Mouse (Mus musculus): Measurements from ENCODE around the gene Ptpn13.

The Ptpn13 gene

GRCm38 (mm10) chr5:103518797-103519468, 93.9 kb downstream of the Ptpn13 start:
- DNase-seq (ENCODE audit: low spot score): no peak

- no peak for DNase-seq (ENCODE audit: low spot score)
Observed at GRCm38 (mm10) chr5:103522371-103522770, 97.4 kb downstream of the Ptpn13 start.

GRCm38 (mm10) chr5:103526668-103527436, 101.9 kb downstream of the Ptpn13 start:
- DNase-seq (ENCODE audit: low spot score): no peak

GRCm38 (mm10) chr5:103527437-103527718, 102.4 kb downstream of the Ptpn13 start:
- DNase-seq (ENCODE audit: low spot score): no peak

GRCm38 (mm10) chr5:103530214-103530613, 105.2 kb downstream of the Ptpn13 start:
- no peak for DNase-seq (ENCODE audit: low spot score)

- DNase-seq (ENCODE audit: low spot score): no peak
Observed at GRCm38 (mm10) chr5:103532841-103533390, 107.9 kb downstream of the Ptpn13 start.

GRCm38 (mm10) chr5:103534454-103534853, 109.5 kb downstream of the Ptpn13 start:
- no peak for DNase-seq (ENCODE audit: low spot score)

- no peak for DNase-seq (ENCODE audit: low spot score)
Observed at GRCm38 (mm10) chr5:103537429-103537828, 112.4 kb downstream of the Ptpn13 start.

- no peak for DNase-seq (ENCODE audit: low spot score)
Observed at GRCm38 (mm10) chr5:103540612-103541011, 115.6 kb downstream of the Ptpn13 start.

GRCm38 (mm10) chr5:103541136-103541535, 116.1 kb downstream of the Ptpn13 start:
- no peak for DNase-seq (ENCODE audit: low spot score)

GRCm38 (mm10) chr5:103541542-103541941, 116.5 kb downstream of the Ptpn13 start:
- DNase-seq (ENCODE audit: low spot score): no peak

GRCm38 (mm10) chr5:103545381-103546000, 120.5 kb downstream of the Ptpn13 start:
- DNase-seq (ENCODE audit: low spot score): no peak

GRCm38 (mm10) chr5:103554769-103555168, 129.8 kb downstream of the Ptpn13 start:
- no peak for DNase-seq (ENCODE audit: low spot score)

GRCm38 (mm10) chr5:103560546-103560945, 135.6 kb downstream of the Ptpn13 start:
- DNase-seq (ENCODE audit: low spot score): no peak

GRCm38 (mm10) chr5:103568034-103568433, 143.0 kb downstream of the Ptpn13 start:
- no peak for DNase-seq (ENCODE audit: low spot score)

- DNase-seq (ENCODE audit: low spot score): no peak
Observed at GRCm38 (mm10) chr5:103569446-103569845, 144.5 kb downstream of the Ptpn13 start.

- no peak for DNase-seq (ENCODE audit: low spot score)
Observed at GRCm38 (mm10) chr5:103579680-103580420, 154.9 kb downstream of the Ptpn13 start.

- DNase-seq (ENCODE audit: low spot score): no peak
Observed at GRCm38 (mm10) chr5:103587219-103587618, 162.2 kb downstream of the Ptpn13 start.

- DNase-seq (ENCODE audit: low spot score): no peak
Observed at GRCm38 (mm10) chr5:103591846-103592245, 166.9 kb downstream of the Ptpn13 start.

GRCm38 (mm10) chr5:103592706-103593105, 167.7 kb downstream of the Ptpn13 start:
- DNase-seq (ENCODE audit: low spot score): no peak

- DNase-seq (ENCODE audit: low spot score): no peak
Observed at GRCm38 (mm10) chr5:103593575-103593974, 168.6 kb downstream of the Ptpn13 start.
